Mouse (Mus musculus): ENCODE measurements at regions not wholly inside any gene's neighbourhood (a gene's known extent, or its start where the extent isn't known, plus 50 kb on each side); places are given as distances from the start of the nearest gene placed in this dataset.

DNA sequence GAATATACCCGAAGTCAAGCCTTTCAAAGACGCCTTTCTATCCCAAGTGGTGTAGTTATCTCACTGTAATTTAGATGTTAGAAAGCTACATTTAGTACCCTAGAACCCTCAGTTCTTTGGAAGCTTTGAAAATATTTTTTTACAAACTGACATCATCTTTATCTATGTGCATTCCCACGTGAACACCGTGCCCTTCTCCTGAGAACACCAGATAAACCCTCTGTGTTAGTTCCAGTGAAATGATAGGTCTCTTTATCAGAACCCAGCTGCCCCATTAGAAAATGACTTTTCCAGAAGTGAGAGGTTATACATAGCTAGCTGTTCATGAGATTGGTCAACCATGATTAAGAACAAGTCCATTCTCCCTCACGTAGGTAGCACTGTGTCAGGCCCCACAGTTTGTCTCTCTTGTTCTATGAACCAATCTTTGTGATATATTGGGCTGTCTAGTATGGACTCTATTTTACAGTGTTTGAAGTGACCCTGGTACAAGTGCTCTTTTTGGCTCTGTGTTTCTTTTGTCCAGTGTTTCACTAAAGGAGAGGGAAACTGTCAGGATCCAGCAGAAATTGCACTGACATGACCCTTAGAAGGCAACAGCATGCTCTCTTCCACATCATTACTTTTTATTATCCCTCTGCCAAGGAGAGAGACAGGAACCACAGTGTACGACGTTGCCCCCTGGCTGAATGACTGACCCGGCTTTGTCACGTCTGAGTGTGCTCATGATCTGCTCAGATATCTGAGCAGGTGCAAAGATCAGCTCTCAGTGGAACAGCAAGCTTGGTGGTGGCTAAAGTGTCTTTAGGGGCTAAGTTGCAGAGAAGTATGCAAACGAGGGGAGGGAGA is 1717.9 kb upstream of the Gm7489 start:
- 33% methylated on average over 10 of the region's 10 CpGs for WGBS (ENCODE audit: insufficient replicate concordance)
- H3K4me2 ChIP-seq: peak overlapping the region; percentile 45

DNA sequence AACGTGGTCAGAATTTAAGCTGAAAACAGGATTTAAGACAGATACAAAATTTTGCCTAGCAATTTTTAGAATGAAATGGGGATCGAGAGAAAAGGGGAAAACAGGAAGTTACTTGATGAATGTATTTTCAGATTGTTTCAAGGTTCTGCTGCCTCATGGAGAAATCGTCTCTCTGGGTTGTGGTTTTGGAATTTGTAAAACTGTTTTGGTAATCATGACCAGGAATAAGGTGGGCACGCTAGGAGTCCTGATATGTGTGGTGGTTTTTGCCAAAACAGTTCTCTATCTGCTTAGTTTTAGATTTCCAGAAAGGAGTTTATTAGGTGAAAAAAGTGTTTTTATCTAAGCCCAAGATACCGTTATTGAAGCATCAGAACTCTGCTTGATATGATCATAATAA is 1716.9 kb upstream of the Gm7489 start:
- no peaks in the 10 kb centered on the region for H3K9me3 ChIP-seq (replicated peaks)
- H3K9ac ChIP-seq: no peak overlapping the region
- no peaks in the 10 kb centered on the region for H3K36me3 ChIP-seq
- no peak overlapping the region for H3K4me2 ChIP-seq
- peak overlapping the region; percentile 85; the same call in 1 of the 2 replicates for H3K27ac ChIP-seq
- no peak for DNase-seq
- 37% methylated on average over 5 of the region's 5 CpGs for WGBS (ENCODE audit: insufficient replicate concordance)
- no peak for ATAC-seq (ENCODE audit: low read depth)
- no peak overlapping the region for H3K4me3 ChIP-seq (replicated peaks)
- H3K4me1 ChIP-seq (replicated peaks): peaks cover 36% of the 10 kb centered on the region
- no peaks in the 10 kb centered on the region for H3K27me3 ChIP-seq

More for the DNA sequence above, 1717.9 kb upstream of the Gm7489 start:
- no peaks in the 10 kb centered on the region for H3K27me3 ChIP-seq
- peaks cover 36% of the 10 kb centered on the region for H3K4me1 ChIP-seq (replicated peaks)
- no peaks in the 10 kb centered on the region for H3K9me3 ChIP-seq (replicated peaks)
- H3K4me3 ChIP-seq (replicated peaks): no peak overlapping the region
- no peaks in the 10 kb centered on the region for H3K36me3 ChIP-seq
- ATAC-seq (ENCODE audit: low read depth) (peak; percentile 96), DNase-seq (peak; percentile 58)
- no peak overlapping the region for H3K9ac ChIP-seq
- peak overlapping the region; percentile 85 for H3K27ac ChIP-seq

DNA sequence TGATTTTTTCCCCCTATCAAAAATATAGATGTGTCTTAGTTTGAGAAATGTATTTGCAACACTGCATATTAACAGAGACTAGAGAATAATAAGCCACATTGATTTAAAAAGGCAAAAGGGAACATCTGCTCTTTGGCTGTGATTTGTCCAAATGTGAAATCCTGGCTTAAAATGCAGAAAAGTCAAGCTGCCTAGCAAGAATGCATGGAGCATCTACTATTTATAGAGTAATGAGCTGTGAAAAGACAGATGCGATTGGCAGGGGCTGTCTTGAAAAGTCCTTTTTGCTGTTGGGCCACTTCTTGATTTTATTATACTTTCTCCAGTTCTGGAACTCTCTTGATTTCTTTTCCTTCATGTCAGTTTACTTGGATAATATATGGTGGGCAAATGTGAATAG is 1707.8 kb upstream of the Gm7489 start:
- Histone ChIP-seq H3K27ac (no peak overlapping the region), H3K4me3 (replicated peaks) (no peak overlapping the region), H3K4me1 (replicated peaks) (no peaks in the 10 kb centered on the region), H3K4me2 (no peak overlapping the region), H3K9me3 (replicated peaks) (no peaks in the 10 kb centered on the region), H3K9ac (no peak overlapping the region), H3K36me3 (no peaks in the 10 kb centered on the region), H3K27me3 (0 out of 2 replicates have a peak, but pooled peaks cover 2% of the 10 kb centered on the region)
- DNase-seq (no peak), ATAC-seq (ENCODE audit: low read depth) (no peak)
- WGBS (ENCODE audit: insufficient replicate concordance): 75% methylated on average over 1 of the region's 1 CpGs

DNA sequence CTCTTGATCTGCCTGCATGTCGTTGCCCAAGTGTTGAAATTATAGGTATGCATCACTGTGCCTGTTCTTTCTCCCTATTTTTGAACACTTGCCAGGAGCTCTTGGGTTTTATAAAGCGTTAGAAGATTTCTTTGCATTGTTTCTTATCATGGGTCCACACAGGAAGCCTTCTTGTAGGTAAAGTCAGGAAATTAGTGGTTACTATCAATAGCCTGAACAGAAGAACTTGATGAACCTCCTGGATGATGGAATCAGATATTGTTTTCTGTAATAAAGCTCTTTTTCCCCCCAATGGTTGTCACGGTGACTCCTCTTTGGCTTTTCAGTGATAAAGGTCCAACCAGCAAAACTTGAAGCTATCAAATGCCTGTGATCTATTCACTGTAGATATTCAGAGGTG is 1706.0 kb upstream of the Gm7489 start:
- ATAC-seq (ENCODE audit: low read depth): no peak

DNA sequence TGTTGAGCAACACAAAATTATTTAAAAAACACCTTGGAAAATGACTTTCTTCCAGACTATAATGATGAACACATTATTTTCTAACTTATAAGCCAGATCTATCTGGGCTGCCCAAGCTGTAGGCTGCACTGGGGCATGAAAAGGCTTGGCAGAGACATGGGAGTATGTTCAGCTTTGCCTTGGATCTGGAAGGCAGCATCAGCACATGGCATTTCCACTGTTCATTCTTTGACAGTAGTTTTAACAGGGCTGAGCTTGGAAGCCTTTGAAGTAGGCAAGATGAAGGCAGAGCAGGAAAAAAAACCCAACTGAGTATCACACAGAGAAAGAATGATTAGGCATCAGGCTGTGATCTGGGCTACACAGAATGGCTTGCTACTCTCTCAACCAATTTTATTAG is 1705.3 kb upstream of the Gm7489 start:
- no peak overlapping the region for H3K4me3 ChIP-seq (replicated peaks)
- H3K9ac ChIP-seq: no peak overlapping the region
- H3K27me3 ChIP-seq: no peaks in the 10 kb centered on the region
- H3K4me1 ChIP-seq (replicated peaks): no peaks in the 10 kb centered on the region
- H3K9me3 ChIP-seq (replicated peaks): no peaks in the 10 kb centered on the region
- no peaks in the 10 kb centered on the region for H3K36me3 ChIP-seq
- H3K4me2 ChIP-seq: no peak overlapping the region
- no peak for ATAC-seq (ENCODE audit: low read depth)
- DNase-seq: no peak
- no peak overlapping the region for H3K27ac ChIP-seq

More for the DNA sequence above, 1706.0 kb upstream of the Gm7489 start:
- Histone ChIP-seq H3K36me3 (no peaks in the 10 kb centered on the region), H3K27ac (no peak overlapping the region), H3K4me1 (replicated peaks) (no peaks in the 10 kb centered on the region), H3K9ac (no peak overlapping the region), H3K4me2 (no peak overlapping the region), H3K9me3 (replicated peaks) (no peaks in the 10 kb centered on the region), H3K4me3 (replicated peaks) (no peak overlapping the region), H3K27me3 (no peaks in the 10 kb centered on the region)
- no peak for DNase-seq
- WGBS (ENCODE audit: insufficient replicate concordance): 40% methylated on average over 3 of the region's 3 CpGs

DNA sequence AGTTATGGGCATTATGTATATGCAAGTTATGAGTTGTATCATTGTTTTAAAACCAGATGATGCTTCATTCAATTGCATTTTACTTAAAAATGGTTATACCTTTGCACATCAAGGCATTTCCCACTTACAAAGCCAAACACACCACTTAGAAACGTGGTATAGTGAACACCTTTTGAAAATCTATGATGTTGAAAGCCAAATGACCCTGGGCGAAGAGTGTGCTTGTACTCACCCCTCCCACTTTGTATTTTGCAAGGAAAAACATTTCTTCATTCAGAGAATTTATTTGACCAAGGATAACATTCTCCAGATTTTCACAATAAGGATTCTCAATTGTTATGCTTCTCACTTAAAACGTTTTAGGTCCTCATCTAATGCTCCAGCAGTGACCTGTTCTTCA is 1693.5 kb upstream of the Gm7489 start:
- H3K9me3 ChIP-seq (replicated peaks): no peaks in the 10 kb centered on the region
- no peak overlapping the region for H3K27ac ChIP-seq
- H3K4me2 ChIP-seq: no peak overlapping the region
- H3K4me3 ChIP-seq (replicated peaks): no peak overlapping the region
- no peak overlapping the region for H3K9ac ChIP-seq
- H3K36me3 ChIP-seq: no peaks in the 10 kb centered on the region
- no peaks in the 10 kb centered on the region for H3K27me3 ChIP-seq
- DNase-seq: no peak
- 49% methylated on average over 3 of the region's 3 CpGs for WGBS (ENCODE audit: insufficient replicate concordance)
- H3K4me1 ChIP-seq (replicated peaks): no peaks in the 10 kb centered on the region
- no peak for ATAC-seq (ENCODE audit: low read depth)

DNA sequence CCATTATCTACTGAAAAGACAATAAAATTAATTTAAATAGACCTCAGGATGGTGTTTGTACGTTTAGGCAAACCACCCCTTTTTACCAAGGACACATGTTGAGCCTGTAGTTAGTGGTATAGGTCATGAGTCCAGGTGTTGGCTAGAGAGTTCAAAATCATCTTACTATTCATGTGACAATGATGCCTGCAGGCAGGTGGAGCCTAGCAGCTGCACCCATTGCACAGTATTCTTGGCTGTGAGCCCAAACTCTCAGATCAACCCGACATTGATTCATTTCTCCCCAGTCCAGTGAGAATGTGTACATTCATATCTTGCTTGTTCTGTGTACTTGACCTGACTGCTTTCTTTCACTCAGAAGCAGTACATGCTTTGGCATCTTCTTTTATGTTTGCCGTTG is 1677.4 kb upstream of the Gm7489 start:
- Histone ChIP-seq H3K9ac (no peak overlapping the region), H3K4me2 (no peak overlapping the region), H3K4me3 (replicated peaks) (no peak overlapping the region), H3K36me3 (no peaks in the 10 kb centered on the region), H3K4me1 (replicated peaks) (no peaks in the 10 kb centered on the region), H3K9me3 (replicated peaks) (no peaks in the 10 kb centered on the region), H3K27me3 (no peaks in the 10 kb centered on the region), H3K27ac (no peak overlapping the region)
- DNase-seq (no peak), ATAC-seq (ENCODE audit: low read depth) (no peak)
- 68% methylated on average over 3 of the region's 3 CpGs for WGBS (ENCODE audit: insufficient replicate concordance)

DNA sequence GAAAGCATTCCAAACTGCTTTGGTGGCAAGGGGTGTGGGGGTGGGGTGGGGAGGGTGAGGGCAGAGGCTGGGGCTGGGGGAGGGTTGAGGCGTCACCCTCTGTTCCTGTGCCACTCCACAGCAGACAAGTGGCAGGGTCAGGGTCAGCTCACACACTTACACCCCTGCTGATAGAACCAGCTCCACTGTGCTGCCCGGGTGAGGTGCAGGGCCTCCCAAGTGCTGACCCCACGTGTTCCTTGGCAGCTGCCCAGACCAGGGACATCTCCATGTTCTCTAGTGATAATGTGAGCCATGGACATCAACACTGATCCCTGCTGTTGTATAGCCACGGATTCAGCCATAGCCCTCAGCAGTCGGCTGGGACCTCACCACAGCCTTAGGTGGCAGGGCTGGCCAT is 1652.3 kb upstream of the Gm7489 start:
- Histone ChIP-seq H3K4me2 (no peak overlapping the region), H3K9me3 (replicated peaks) (no peaks in the 10 kb centered on the region), H3K27ac (no peak overlapping the region), H3K36me3 (no peaks in the 10 kb centered on the region), H3K27me3 (no peaks in the 10 kb centered on the region), H3K9ac (no peak overlapping the region), H3K4me1 (replicated peaks) (peaks cover 5% of the 10 kb centered on the region; the same call in 1 of the 2 replicates), H3K4me3 (replicated peaks) (no peak overlapping the region)
- ATAC-seq (ENCODE audit: low read depth): no peak
- 72% methylated on average over 5 of the region's 5 CpGs for WGBS (ENCODE audit: insufficient replicate concordance)
- DNase-seq: no peak

DNA sequence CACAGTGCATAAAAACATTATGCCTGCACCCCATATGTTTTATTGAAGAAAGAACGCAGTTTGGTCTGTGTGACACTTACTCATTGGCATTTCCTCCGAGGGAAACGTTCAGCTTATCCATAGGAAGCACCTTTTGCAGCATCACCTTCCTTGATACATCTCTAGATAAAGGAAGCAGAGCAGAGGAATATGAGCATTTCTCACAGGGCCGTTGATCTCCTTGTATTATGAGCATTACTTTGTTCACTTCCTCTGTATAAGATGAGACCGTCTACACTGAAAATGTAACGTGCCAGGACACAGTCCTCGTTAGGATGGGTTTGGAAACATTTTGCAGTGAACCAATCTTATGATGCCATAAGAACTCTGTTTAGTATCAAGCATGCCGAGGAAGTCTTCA is 1648.5 kb upstream of the Gm7489 start:
- H3K36me3 ChIP-seq: no peaks in the 10 kb centered on the region
- no peaks in the 10 kb centered on the region for H3K27me3 ChIP-seq
- DNase-seq (no peak), ATAC-seq (ENCODE audit: low read depth) (no peak)
- no peaks in the 10 kb centered on the region for H3K9me3 ChIP-seq (replicated peaks)
- H3K9ac ChIP-seq: no peak overlapping the region
- no peak overlapping the region for H3K4me2 ChIP-seq
- H3K4me3 ChIP-seq (replicated peaks): no peak overlapping the region
- peaks cover 5% of the 10 kb centered on the region; the same call in 1 of the 2 replicates for H3K4me1 ChIP-seq (replicated peaks)
- WGBS (ENCODE audit: insufficient replicate concordance): 10% methylated on average over 8 of the region's 8 CpGs
- no peak overlapping the region for H3K27ac ChIP-seq

DNA sequence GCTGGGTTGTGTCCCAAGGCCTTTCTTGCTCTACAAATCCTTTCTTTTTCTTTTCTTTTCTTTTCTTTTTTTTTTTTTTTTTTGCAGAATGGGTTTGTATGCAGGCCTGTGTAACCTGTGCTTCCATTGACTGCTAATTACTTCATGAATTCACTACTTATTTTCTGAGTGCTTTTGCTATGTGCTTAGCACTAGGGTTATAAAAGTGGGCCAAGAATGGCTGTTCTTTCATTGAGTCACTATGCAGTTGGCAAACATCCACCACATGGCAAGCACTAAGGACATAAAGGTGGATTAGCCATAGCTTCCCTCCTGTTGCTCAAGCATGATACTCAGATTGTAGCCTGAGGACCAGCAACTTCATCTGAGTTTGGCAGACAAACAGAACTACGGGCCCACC is 1641.8 kb upstream of the Gm7489 start:
- Histone ChIP-seq H3K9ac (no peak overlapping the region), H3K4me1 (replicated peaks) (no peaks in the 10 kb centered on the region), H3K27ac (no peak overlapping the region), H3K4me2 (no peak overlapping the region), H3K9me3 (replicated peaks) (no peaks in the 10 kb centered on the region), H3K36me3 (no peaks in the 10 kb centered on the region), H3K27me3 (no peaks in the 10 kb centered on the region), H3K4me3 (replicated peaks) (no peak overlapping the region)
- ATAC-seq (ENCODE audit: low read depth) (no peak), DNase-seq (no peak)
- WGBS (ENCODE audit: insufficient replicate concordance): 72% methylated on average over 1 of the region's 1 CpGs
